ENCODE assay signal across 8 mouse cellular contexts in genomic region chr4:97418616-97419015, GRCm38 (mm10).
DNase-seq lines count a peak whose midpoint lies in the region; ATAC-seq and TF ChIP-seq lines count a peak whose summit lies in the region.

No protein-coding gene starts in this region.

- WGBS in cerebellum, adult 2 months, result 4% methylated on average over 5 of the region's 5 CpGs
- WGBS in hindbrain, embryonic 14.5 days, result 8% methylated on average over 5 of the region's 5 CpGs
- 8% methylated on average over 5 of the region's 5 CpGs for WGBS in neural tube, embryonic 15.5 days

- no peak overlapping the region for H3K9ac ChIP-seq in hindbrain, embryonic 14.5 days
- H3K9ac ChIP-seq in neural tube, embryonic 15.5 days (replicated peaks), result no peak overlapping the region

- no peak overlapping the region for H3K4me2 ChIP-seq in hindbrain, embryonic 14.5 days (replicated peaks)
- H3K4me2 ChIP-seq in neural tube, embryonic 15.5 days, result no peak overlapping the region

- TF ChIP-seq POLR2A in cerebellum, adult 2 months (IDR thresholded peaks at IDR 0.05; ENCODE audit: borderline replicate concordance, insufficient read depth, low read length), result no peak

- no peak overlapping the region for H3K27ac ChIP-seq in cerebellum, adult 2 months (ENCODE audit: insufficient read depth, low read length)
- peak overlapping the region; percentile 24; the same call in 1 of the 2 replicates for H3K27ac ChIP-seq in hindbrain, embryonic 14.5 days
- H3K27ac ChIP-seq in neural tube, embryonic 15.5 days (replicated peaks), result no peak overlapping the region

- H3K36me3 ChIP-seq in hindbrain, embryonic 14.5 days (replicated peaks; ENCODE audit: control insufficient read depth, insufficient read depth), result no peaks in the 10 kb centered on the region
- no peaks in the 10 kb centered on the region for H3K36me3 ChIP-seq in neural tube, embryonic 15.5 days

- no peaks in the 10 kb centered on the region for H3K4me1 ChIP-seq in cerebellum, adult 2 months (ENCODE audit: control insufficient read depth, insufficient read depth, low read length)
- H3K4me1 ChIP-seq in hindbrain, embryonic 14.5 days (replicated peaks; ENCODE audit: control insufficient read depth, insufficient read depth, low read length), result peaks cover 7% of the 10 kb centered on the region; the same call in 1 of the 2 replicates
- peaks cover 4% of the 10 kb centered on the region for H3K4me1 ChIP-seq in neural tube, embryonic 15.5 days

- intact Hi-C loops in left cerebral cortex, postnatal 4 days (cut with DNase I), result no loop called here

- no peak overlapping the region for H3K4me3 ChIP-seq in cerebellum, adult 2 months (replicated peaks; ENCODE audit: insufficient read depth, low read depth, low read length)
- H3K4me3 ChIP-seq in hindbrain, embryonic 14.5 days (replicated peaks; ENCODE audit: low read length), result no peak overlapping the region
- no peak overlapping the region for H3K4me3 ChIP-seq in neural tube, embryonic 15.5 days (replicated peaks)

- ATAC-seq in hindbrain, embryonic 14.5 days (ENCODE audit: low FRiP score), result peak; percentile 84
- ATAC-seq in neural tube, embryonic 15.5 days (ENCODE audit: low FRiP score), result peak; percentile 61
- no peak for ATAC-seq in CD4-positive, CD25-positive, alpha-beta regulatory T cell, adult 4 months

- no peaks in the 10 kb centered on the region for H3K27me3 ChIP-seq in cerebellum, adult 2 months (ENCODE audit: control insufficient read depth, insufficient read depth, low read length)
- H3K27me3 ChIP-seq in hindbrain, embryonic 14.5 days (ENCODE audit: control insufficient read depth, insufficient read depth, low read length), result no peaks in the 10 kb centered on the region
- H3K27me3 ChIP-seq in neural tube, embryonic 15.5 days (replicated peaks), result no peaks in the 10 kb centered on the region

- DNase-seq in adrenal gland, postnatal 10 days, result peak; percentile 77
- DNase-seq in cerebellum, adult 2 months, result peak; percentile 78 to 86
- DNase-seq in frontal cortex, postnatal 10 days (ENCODE audit: low spot score in 2 of 2), result peak; percentile 18 to 29
- peak; percentile 66 for DNase-seq in hindbrain, embryonic 14.5 days (ENCODE audit: low spot score)
- DNase-seq in left cerebral cortex, postnatal 4 days, result peak; percentile 97
- DNase-seq in urinary bladder, postnatal 36 days (ENCODE audit: low spot score in 2 of 2), result peak; percentile 74 to 88

- H3K9me3 ChIP-seq in hindbrain, embryonic 14.5 days (ENCODE audit: control insufficient read depth, low read length), result no peaks in the 10 kb centered on the region
- H3K9me3 ChIP-seq in neural tube, embryonic 15.5 days (replicated peaks), result no peaks in the 10 kb centered on the region

- no peak for TF ChIP-seq CTCF in cerebellum, adult 2 months (IDR thresholded peaks at IDR 0.05; ENCODE audit: borderline replicate concordance, insufficient read depth, low read depth, low read length)

Comparison
In these comparisons a context has a peak if more than half of its experiments do, and no peak if none do; other contexts are left out.
1. DNase-seq: peak in every context shown above with its lines; median percentile 97 in left cerebral cortex, postnatal 4 days; 82 in cerebellum, adult 2 months; 81 in urinary bladder, postnatal 36 days; 77 in adrenal gland, postnatal 10 days; 66 in hindbrain, embryonic 14.5 days; 24 in frontal cortex, postnatal 10 days.